Mouse (Mus musculus) CD4-positive helper T cell, adult 2 months (primary cell): Measurements from ENCODE around the gene Fam167b.
"Not testable (repeated sequence)": the region's sequence is repeated elsewhere in the genome, so short reads cannot be mapped to it uniquely, and the experiment has no call there.

Experiments used
- DNase-seq: peaks from one replicate; pipeline ENCODE4 v3.0.0-alpha.2; 2012; ENCODE audit warnings: low read depth, missing footprints, low spot score

Fam167b gene

GRCm38 (mm10) chr4:129561184-129561583, 17.2 kb downstream of the Fam167b start:
- peak; percentile 53 for DNase-seq

- peak; percentile 88 for DNase-seq
These were observed 19.9 kb downstream of the Fam167b start for GRCm38 (mm10) chr4:129558321-129558955.

- DNase-seq, result no peak
These were observed 21.0 kb downstream of the Fam167b start for GRCm38 (mm10) chr4:129557256-129557808.

GRCm38 (mm10) chr4:129556532-129557223, 21.7 kb downstream of the Fam167b start:
- peak; percentile 87 for DNase-seq

GRCm38 (mm10) chr4:129555862-129556531, 22.4 kb downstream of the Fam167b start:
- no peak for DNase-seq

GRCm38 (mm10) chr4:129555421-129555861, 22.9 kb downstream of the Fam167b start:
- no peak for DNase-seq

GRCm38 (mm10) chr4:129554512-129554911, 23.8 kb downstream of the Fam167b start:
- not testable (repeated sequence) for DNase-seq

GRCm38 (mm10) chr4:129550295-129550694, 28.1 kb downstream of the Fam167b start:
- DNase-seq, result no peak

- DNase-seq, result peak; percentile 73
These were observed 29.0 kb downstream of the Fam167b start for GRCm38 (mm10) chr4:129549306-129549705.

- DNase-seq, result not testable (repeated sequence)
These were observed 30.7 kb downstream of the Fam167b start for GRCm38 (mm10) chr4:129547631-129548030.

GRCm38 (mm10) chr4:129544106-129544505, 34.2 kb downstream of the Fam167b start:
- DNase-seq, result no peak

- peak; percentile 96 for DNase-seq
These were observed 35.7 kb downstream of the Fam167b start, which contains the start of gene Hdac1 for GRCm38 (mm10) chr4:129542592-129543141. TSS of gene Hdac1 (minus strand) at chr4:129542713.

- peak; percentile 51 for DNase-seq
These were observed 36.3 kb downstream of the Fam167b start for GRCm38 (mm10) chr4:129541868-129542591.

- peak; percentile 55 for DNase-seq
These were observed 38.3 kb downstream of the Fam167b start for GRCm38 (mm10) chr4:129540012-129540411.

- DNase-seq, result not testable (repeated sequence)
These were observed 49.4 kb downstream of the Fam167b start for GRCm38 (mm10) chr4:129528901-129529300.
